In genomic region chr14:118132642-118132977, GRCm38 (mm10) we compare ENCODE assay signal across 8 mouse cellular contexts. TPM values are rescaled to one million over a fixed set of nuclear protein-coding genes. Genes with fewer than 3 reads are reported as not detected.
A peak's percentile ranks its signal among the peaks of the same experiment; 100 is the strongest.
DNase-seq lines count a peak whose midpoint lies in the region; ATAC-seq lines count a peak whose summit lies in the region.

Gene Tgds, minus strand, starts transcription at chr14:118132755.

- peak; percentile 95 for DNase-seq in T-cell, adult 2 months (ENCODE audit: low spot score)
- DNase-seq in cerebellum, postnatal 36 days = peak; percentile 99 to 100
- DNase-seq in frontal cortex, postnatal 36 days (ENCODE audit: low spot score in 2 of 2) = peak; percentile 98 to 100
- DNase-seq in left cerebral cortex, adult 11 months (ENCODE audit: low spot score) = peak; percentile 99
- DNase-seq in lung, postnatal 4 days = peak; percentile 97 to 99
- peak; percentile 97 for DNase-seq in retina, postnatal 7 days (ENCODE audit: low read depth, low spot score)
- DNase-seq in urinary bladder, adult 2 months (ENCODE audit: low spot score) = peak; percentile 89

- H3K4me3 ChIP-seq in hindbrain, embryonic 15.5 days = peak within 1 kb of the TSS; percentile 66

- H3K36me3 ChIP-seq in hindbrain, embryonic 15.5 days = peaks cover 11% of the 10 kb centered on the region

- peak within 1 kb of the TSS; percentile 70 for H3K9ac ChIP-seq in hindbrain, embryonic 15.5 days

- peak within 1 kb of the TSS; percentile 75 for H3K4me2 ChIP-seq in hindbrain, embryonic 15.5 days

- peak; percentile 84 for ATAC-seq in hindbrain, embryonic 15.5 days (ENCODE audit: low FRiP score, low read depth)

- peak within 1 kb of the TSS; percentile 63 for H3K27ac ChIP-seq in hindbrain, embryonic 15.5 days (replicated peaks)

- peaks cover 23% of the 10 kb centered on the region for H3K4me1 ChIP-seq in hindbrain, embryonic 15.5 days (replicated peaks)

- WGBS in hindbrain, embryonic 15.5 days = under 1% methylated on average over 28 of the region's 28 CpGs

- no peaks in the 10 kb centered on the region for H3K27me3 ChIP-seq in hindbrain, embryonic 15.5 days

- H3K9me3 ChIP-seq in hindbrain, embryonic 15.5 days = no peaks in the 10 kb centered on the region

RNA-seq across cellular contexts. Expression of gene Tgds, which starts in this region (rescaled TPM):
- polyA plus RNA-seq in hindbrain, embryonic 15.5 days (2015; fragmentation: Nextera tagmentation; extraction: Ambion mirVana) = 15.1 and 17.2 TPM in 2 replicates
- 15.4 and 19.9 TPM in 2 replicates for polyA plus RNA-seq in urinary bladder, adult 2 months (2012; rRNA removed)

Comparison
In these comparisons a context has a peak if more than half of its experiments do, and no peak if none do; other contexts are left out.
1. Peak in every context shown above with its lines: DNase-seq, ATAC-seq, H3K4me3 ChIP-seq and H3K27ac ChIP-seq.